Mouse (Mus musculus) lung, postnatal 36 days (tissue): ENCODE measurements around the gene Doc2g.

Experiments
- DNase-seq: peaks from one replicate; pipeline ENCODE4 v3.0.0; 2022; ENCODE audit warnings: mixed read lengths

The Doc2g gene

DNA sequence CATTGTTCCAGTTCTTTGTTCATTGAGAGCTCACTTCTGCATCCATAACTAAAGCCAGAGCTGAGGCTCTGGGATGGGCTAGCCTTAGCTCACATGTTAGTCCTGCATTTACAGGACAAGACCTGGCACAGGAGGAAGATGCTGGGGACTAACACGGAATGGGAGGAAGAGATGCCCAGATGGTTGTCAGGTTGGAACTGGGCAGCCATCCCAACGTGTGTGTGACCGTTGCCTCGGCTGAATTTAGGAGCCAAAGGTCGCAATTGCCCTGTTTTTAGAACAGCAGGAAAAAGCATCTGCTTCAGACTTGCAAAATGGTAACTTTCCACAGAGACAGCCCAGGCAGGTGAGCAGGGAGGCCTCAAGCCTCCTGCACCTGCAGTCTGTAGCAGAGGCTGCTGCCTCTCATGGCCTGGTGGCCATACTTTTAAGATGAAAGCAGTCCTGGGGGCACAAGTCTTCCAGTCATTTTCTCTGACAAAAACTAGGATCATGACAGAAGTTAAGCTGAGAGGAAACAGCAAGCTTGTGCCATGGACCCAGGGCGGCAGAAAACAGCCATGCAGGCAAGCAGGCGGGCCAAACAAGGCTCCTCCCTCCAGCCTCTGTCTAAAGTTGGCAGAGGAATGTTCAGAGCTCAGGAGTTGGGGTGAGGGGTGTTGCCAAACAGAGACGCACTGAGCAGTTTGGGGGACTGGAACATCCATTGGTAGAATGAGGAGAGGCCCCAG is 52.3 kb downstream of the Doc2g start:
- DNase-seq, result no peak

DNA sequence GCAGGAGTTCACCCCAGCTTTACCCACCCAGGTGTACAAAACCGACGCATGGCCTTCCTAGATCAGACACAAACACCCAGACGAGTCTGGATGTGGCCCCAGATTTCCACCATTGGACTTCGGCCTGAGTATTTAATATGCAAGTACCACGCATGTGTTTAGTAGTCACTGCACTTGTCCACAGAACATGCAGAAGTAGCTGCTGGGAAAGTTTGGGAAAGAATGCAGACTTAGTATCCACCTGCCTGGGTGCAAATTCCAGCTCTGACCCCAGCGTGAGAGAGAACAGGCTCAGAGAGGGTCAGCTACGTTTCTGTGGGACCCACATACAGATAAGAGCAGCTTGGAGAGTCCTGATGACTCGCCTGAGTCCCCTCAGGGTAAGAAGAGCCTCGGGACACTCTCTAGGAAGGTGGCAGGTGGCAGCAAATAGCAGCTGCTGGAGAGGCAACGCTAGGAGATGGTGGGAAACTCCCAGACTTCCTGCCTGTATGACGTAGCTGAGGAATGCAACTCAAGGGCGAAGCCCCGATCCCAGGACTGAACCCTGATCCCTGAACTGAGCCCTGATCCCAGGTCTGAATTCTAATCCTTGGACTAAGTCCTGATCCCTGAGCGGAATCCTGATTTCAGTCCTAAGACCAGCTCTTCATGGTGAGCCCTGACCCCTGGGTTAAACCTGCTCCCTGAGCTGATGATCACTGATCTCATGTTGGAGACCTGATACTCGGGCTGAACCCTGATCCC is 53.0 kb downstream of the Doc2g start:
- no peak for DNase-seq
